Mouse (Mus musculus) midbrain, embryonic 16.5 days (tissue): ENCODE results near the gene Marveld1. TPM values are rescaled to one million over a fixed set of nuclear protein-coding genes. Genes with fewer than 3 reads are reported as not detected.

Source experiments
- ATAC-seq: fragments of 200-750 bp; cut with Nextera tagmentation; 2 replicates; pipeline ENCODE4 v1.8.0; 2017; ENCODE audit warnings: moderate TSS enrichment
- H3K27ac ChIP-seq: fragments of 300-500 bp; sonication (generic); 2 replicates; pipeline ENCODE4 v1.5.1; 2014; ENCODE audit warnings: mild to moderate bottlenecking, low read length, mixed read lengths
- H3K27me3 ChIP-seq: fragments of 300-500 bp; sonication (generic); 2 replicates; pipeline ENCODE4 v1.6.1; 2014; ENCODE audit warnings: low read depth, low read length, mixed read lengths; ENCODE audit not compliant: control insufficient read depth, insufficient read depth
- H3K36me3 ChIP-seq: fragments of 300-500 bp; sonication (generic); 2 replicates; pipeline ENCODE4 v1.6.1; 2014; ENCODE audit warnings: mild to moderate bottlenecking, low read length, moderate library complexity, mixed read lengths; ENCODE audit not compliant: control insufficient read depth, insufficient read depth
- H3K4me1 ChIP-seq: fragments of 300-500 bp; sonication (generic); 2 replicates; pipeline ENCODE4 v1.6.1; 2014; ENCODE audit warnings: mild to moderate bottlenecking, low read length, mixed read lengths; ENCODE audit not compliant: control insufficient read depth, insufficient read depth
- H3K4me2 ChIP-seq: fragments of 300-500 bp; sonication (generic); 2 replicates; pipeline ENCODE4 v1.6.1; 2014; ENCODE audit warnings: mild to moderate bottlenecking, low read length, mixed read lengths
- H3K4me3 ChIP-seq: fragments of 300-500 bp; sonication (generic); 2 replicates; pipeline ENCODE4 v1.5.1; 2014; ENCODE audit warnings: low read depth, mild to moderate bottlenecking, low read length, moderate library complexity, mixed read lengths
- H3K9ac ChIP-seq: fragments of 300-500 bp; sonication (generic); 2 replicates; pipeline ENCODE4 v1.6.1; 2014; ENCODE audit warnings: low read depth, low read length, mixed read lengths
- H3K9me3 ChIP-seq: fragments of 300-500 bp; sonication (generic); replicated peaks from 2 replicates; pipeline ENCODE4 v1.6.1; 2014; ENCODE audit warnings: mild to moderate bottlenecking, low read length, mixed read lengths; ENCODE audit not compliant: control insufficient read depth, poor library complexity, severe bottlenecking
- WGBS: fragments of 180-500 bp; shearing (Covaris S2); extraction: QIAGEN DNeasy Blood & Tissue Kit; methylation state at CpG from one replicate; pipeline ENCODE4 v1.1.7; 2014; 5-methylcytosine and 5-hydroxymethylcytosine counted together
- polyA plus RNA-seq: library from polyadenylated mRNA; unstranded; fragments of >200 nt; fragmentation: Nextera tagmentation; extraction: Ambion mirVana; gene quantifications from 2 replicates; pipeline ENCODE4 v1.2.1, GENCODE M21; 2015

Gene Marveld1
- polyA plus RNA-seq, 1 experiment from 2014 or later: 1.8 TPM

- peaks cover 5% of the 10 kb centered on the region; the same call in 1 of the 2 replicates for H3K36me3 ChIP-seq
- no peaks in the 10 kb centered on the region for H3K9me3 ChIP-seq
- peaks cover 15% of the 10 kb centered on the region for H3K4me1 ChIP-seq
- no peaks in the 10 kb centered on the region; the same call in 1 of the 2 replicates for H3K27me3 ChIP-seq
- ATAC-seq: no peak
- H3K4me3 ChIP-seq: no peak overlapping the region
- WGBS: 91% methylated on average over 6 of the region's 6 CpGs
- H3K9ac ChIP-seq: no peak overlapping the region
- no peak overlapping the region for H3K4me2 ChIP-seq
- no peak overlapping the region for H3K27ac ChIP-seq
Observed at GRCm38 (mm10) chr19:42126219-42126605, 21.0 kb upstream of the Marveld1 start.

DNA sequence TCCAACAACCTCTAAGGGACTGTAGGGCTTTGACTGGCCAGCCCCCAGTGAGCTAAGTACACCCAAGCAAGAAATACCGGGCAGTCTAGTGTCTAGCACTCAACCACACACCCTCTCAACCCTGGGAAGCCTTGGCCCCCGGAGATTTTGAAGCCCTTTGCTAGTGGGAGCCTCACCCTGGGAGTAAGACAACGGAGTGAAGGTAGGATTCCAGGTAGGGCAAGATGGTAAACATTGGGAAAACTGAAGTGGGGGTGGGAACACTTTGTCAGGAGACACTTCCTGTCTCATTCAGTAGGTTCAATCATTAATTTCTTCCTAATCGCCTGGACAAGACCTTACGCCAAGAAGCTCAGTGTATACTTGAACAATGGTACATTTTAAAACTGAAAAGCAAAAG, 20.2 kb upstream of the Marveld1 start:
- Histone ChIP-seq H3K9me3 (no peaks in the 10 kb centered on the region), H3K27ac (no peak overlapping the region), H3K9ac (no peak overlapping the region), H3K36me3 (no peaks in the 10 kb centered on the region; the same call in 1 of the 2 replicates), H3K4me3 (no peak overlapping the region), H3K4me1 (peaks cover 15% of the 10 kb centered on the region), H3K4me2 (no peak overlapping the region), H3K27me3 (no peaks in the 10 kb centered on the region; the same call in 1 of the 2 replicates)
- 93% methylated on average over 5 of the region's 5 CpGs for WGBS
- ATAC-seq: no peak

GRCm38 (mm10) chr19:42128052-42128740, 19.0 kb upstream of the Marveld1 start:
- Histone ChIP-seq H3K4me3 (peak overlapping the region; percentile 71), H3K4me2 (peak overlapping the region; percentile 100), H3K36me3 (no peaks in the 10 kb centered on the region; the same call in 1 of the 2 replicates), H3K9ac (peak overlapping the region; percentile 80), H3K27ac (0 out of 2 replicates have a peak overlapping the region, but pooled peaks have one; percentile 42), H3K27me3 (no peaks in the 10 kb centered on the region; the same call in 1 of the 2 replicates), H3K9me3 (no peaks in the 10 kb centered on the region), H3K4me1 (peaks cover 15% of the 10 kb centered on the region)
- no peak for ATAC-seq
- WGBS: 5% methylated on average over 23 of the region's 23 CpGs

DNA sequence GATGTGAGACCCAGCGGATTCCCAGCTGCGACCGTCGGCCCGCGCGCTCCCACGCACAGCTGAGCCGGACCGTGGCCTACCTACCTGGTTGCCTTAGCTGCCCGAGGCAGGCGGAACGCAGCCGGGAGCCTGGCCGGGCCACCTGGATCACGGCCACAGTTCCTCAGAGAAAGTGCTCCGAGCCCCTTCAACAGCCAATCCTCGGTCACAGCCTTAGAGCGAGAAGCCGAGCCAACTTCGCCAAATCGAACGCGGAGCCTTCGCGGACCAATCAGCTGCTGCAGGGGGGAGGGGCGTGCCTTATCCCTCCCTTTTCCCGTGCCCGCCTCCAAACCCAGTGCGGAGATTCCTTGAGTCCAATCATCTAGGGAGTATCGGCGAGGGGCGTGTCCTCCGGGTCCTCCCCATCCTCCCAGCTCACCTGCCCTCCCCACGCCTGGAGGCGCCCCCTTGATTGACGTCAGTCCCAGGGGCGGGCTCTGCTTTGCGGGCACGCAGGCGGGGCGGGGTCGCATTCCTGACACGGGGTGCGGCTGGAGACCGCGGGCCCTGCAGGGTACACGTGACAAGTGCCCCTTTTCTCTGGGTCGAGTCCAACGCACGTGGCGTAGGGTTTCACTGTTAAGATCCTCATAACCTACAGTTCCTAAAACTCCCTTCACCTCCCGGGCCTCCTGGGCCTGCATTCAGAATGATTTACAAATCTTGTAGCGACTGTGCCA, 18.3 kb upstream of the Marveld1 start, which contains the start of gene Avpi1:
Avpi1 (minus strand) TSS at position 273 of the 722 bp plus-strand sequence.
- peak within 1 kb of the TSS; percentile 73 for H3K27ac ChIP-seq

GRCm38 (mm10) chr19:42129509-42130293, 17.5 kb upstream of the Marveld1 start:
- Histone ChIP-seq H3K4me1 (peaks cover 15% of the 10 kb centered on the region), H3K27ac (peak overlapping the region; percentile 73), H3K9ac (peak overlapping the region; percentile 80), H3K4me3 (peak overlapping the region; percentile 71), H3K4me2 (peak overlapping the region; percentile 100), H3K9me3 (no peaks in the 10 kb centered on the region), H3K36me3 (no peaks in the 10 kb centered on the region; the same call in 1 of the 2 replicates), H3K27me3 (no peaks in the 10 kb centered on the region; the same call in 1 of the 2 replicates)
- 19% methylated on average over 14 of the region's 14 CpGs for WGBS
- peak; percentile 34 for ATAC-seq

More for the DNA sequence above, 18.3 kb upstream of the Marveld1 start, which contains the start of gene Avpi1:
- Histone ChIP-seq H3K4me2 (peak within 1 kb of the TSS; percentile 100), H3K4me1 (peaks cover 15% of the 10 kb centered on the region), H3K4me3 (peak within 1 kb of the TSS; percentile 71), H3K9ac (peak within 1 kb of the TSS; percentile 80), H3K36me3 (no peaks in the 10 kb centered on the region; the same call in 1 of the 2 replicates), H3K9me3 (no peaks in the 10 kb centered on the region), H3K27me3 (no peaks in the 10 kb centered on the region; the same call in 1 of the 2 replicates)
- ATAC-seq: peak; percentile 97
- under 1% methylated on average over 54 of the region's 54 CpGs for WGBS

DNA sequence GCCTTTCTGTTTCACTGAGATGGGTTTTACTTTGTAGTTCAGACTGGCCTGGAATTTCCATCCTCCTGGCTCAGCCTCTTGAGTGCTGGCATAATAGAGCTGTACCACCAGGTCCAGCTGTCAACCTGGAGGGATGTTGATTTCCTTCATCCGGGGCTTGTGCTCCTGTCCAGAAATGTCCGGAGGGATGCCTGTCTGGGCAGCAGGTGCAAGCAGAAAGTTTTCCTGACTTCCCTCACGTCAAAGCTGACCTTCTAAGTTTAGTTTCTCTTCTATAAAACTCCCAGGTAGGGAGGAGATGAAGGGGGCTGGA, 16.9 kb upstream of the Marveld1 start:
- Histone ChIP-seq H3K4me2 (no peak overlapping the region), H3K9me3 (no peaks in the 10 kb centered on the region), H3K27ac (no peak overlapping the region), H3K9ac (no peak overlapping the region), H3K36me3 (no peaks in the 10 kb centered on the region), H3K4me1 (peaks cover 15% of the 10 kb centered on the region), H3K4me3 (no peak overlapping the region), H3K27me3 (no peaks in the 10 kb centered on the region; the same call in 1 of the 2 replicates)
- no peak for ATAC-seq
- WGBS: 63% methylated on average over 3 of the region's 3 CpGs

DNA sequence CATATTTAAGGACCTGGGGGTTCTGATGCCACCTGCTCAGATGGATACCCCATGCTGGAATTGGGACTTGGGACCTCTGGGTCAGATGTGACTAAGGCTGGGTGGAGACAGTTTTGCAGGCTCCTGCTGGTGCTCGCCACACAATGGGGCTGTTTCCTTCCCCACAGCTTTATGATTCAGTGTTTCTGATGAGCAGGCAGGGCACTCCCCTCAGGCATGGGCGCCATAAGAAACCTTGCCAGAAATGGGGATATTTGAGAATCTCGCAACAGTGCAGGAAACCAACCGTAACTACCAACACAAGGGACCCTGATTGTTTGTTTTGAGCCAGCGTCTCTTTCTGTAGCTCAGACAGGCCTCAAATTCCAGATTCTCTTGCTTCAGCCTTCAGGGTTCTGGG, 16.1 kb upstream of the Marveld1 start:
- no peak for ATAC-seq

DNA sequence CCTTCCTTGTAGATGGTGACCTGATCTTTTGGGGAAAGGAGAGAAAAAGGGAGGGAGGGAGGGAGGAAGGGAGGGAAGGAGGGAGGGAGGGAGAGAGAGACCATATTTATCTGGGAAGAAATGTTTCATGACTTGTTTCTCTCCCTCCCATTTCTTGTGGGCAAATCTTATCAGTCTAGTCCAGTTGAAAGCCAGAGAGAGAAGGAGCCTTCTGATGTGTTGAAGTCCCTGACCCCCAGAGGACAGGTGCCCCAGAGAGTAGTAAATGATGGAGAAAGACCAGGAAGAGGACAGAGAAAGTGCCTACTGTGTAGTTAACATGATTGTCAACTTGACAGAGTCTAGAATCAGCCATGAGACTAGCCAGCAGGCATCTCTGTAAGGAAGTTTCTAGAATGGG, 12.1 kb upstream of the Marveld1 start:
- Histone ChIP-seq H3K27ac (no peak overlapping the region), H3K9me3 (no peaks in the 10 kb centered on the region), H3K36me3 (no peaks in the 10 kb centered on the region), H3K9ac (no peak overlapping the region), H3K4me3 (no peak overlapping the region), H3K4me1 (no peaks in the 10 kb centered on the region), H3K4me2 (no peak overlapping the region), H3K27me3 (no peaks in the 10 kb centered on the region; the same call in 1 of the 2 replicates)
- no peak for ATAC-seq

More for the DNA sequence above, 16.1 kb upstream of the Marveld1 start:
- H3K4me1 ChIP-seq: peaks cover 15% of the 10 kb centered on the region
- H3K9ac ChIP-seq: no peak overlapping the region
- no peaks in the 10 kb centered on the region for H3K9me3 ChIP-seq
- H3K4me2 ChIP-seq: no peak overlapping the region
- no peak overlapping the region for H3K4me3 ChIP-seq
- no peaks in the 10 kb centered on the region for H3K36me3 ChIP-seq
- H3K27me3 ChIP-seq: no peaks in the 10 kb centered on the region; the same call in 1 of the 2 replicates
- WGBS: 74% methylated on average over 5 of the region's 5 CpGs
- H3K27ac ChIP-seq: no peak overlapping the region
